Mouse (Mus musculus) urinary bladder, postnatal 4 days (tissue): ENCODE measurements at regions not wholly inside any gene's neighbourhood (a gene's known extent, or its start where the extent isn't known, plus 50 kb on each side); places are given as distances from the start of the nearest gene placed in this dataset.

Experiments
- DNase-seq, 2 experiments: peaks; one replicate each; pipeline ENCODE4 v3.0.0; 2021 to 2022; ENCODE audit warnings: low spot score in 2 of 2

DNA sequence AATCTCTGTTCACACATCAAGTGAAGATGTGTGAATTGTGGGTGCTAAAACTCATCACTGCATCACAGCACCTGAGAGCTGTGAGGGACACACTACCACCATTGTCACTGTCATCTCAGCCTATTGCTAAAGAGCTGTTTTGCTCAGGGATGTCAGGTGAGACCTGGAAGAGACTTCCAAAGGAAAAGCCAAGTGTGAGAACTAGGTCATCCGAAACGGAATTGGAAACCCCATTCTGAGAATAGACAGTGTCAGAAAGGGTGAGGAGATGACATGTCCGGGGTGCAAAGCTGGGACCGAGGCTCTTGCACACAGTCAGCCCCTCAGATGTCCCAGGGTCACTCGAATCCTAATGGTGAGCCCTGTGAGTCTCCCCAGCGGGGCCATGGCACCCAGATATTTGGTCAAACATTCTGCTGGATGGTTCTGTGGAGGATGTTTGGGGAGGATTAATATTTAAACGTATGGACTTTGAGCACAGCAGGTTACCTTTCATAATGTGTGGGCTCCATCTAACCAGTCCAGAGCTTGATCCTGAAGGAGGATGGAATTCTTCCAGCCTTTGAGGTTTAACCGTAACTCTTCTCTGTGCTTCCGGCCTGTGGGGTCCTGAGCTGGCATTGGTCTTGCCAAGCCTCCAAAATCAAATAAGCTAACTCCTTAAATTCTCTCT is 150.3 kb downstream of the Rpl14 start:
- DNase-seq: no peak

DNA sequence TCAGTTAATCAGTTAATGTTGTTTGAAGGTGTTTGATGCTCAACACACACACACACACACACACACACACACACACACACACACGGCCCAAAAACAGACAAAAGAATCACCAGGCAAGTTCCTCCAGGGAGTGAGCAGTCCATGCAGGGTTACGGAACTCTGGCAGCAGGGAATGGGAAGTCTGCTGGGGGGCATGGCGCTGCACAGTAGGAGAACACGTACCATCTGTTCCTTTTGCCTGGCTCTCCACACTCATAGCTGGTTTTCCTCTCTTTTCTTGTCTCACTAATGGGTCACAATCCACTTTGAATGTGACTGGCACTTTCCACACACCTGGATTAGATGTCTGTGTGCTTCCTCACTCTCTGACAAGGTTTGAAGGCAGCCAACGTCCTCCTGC is 151.8 kb downstream of the Rpl14 start:
- no peak for DNase-seq

DNA sequence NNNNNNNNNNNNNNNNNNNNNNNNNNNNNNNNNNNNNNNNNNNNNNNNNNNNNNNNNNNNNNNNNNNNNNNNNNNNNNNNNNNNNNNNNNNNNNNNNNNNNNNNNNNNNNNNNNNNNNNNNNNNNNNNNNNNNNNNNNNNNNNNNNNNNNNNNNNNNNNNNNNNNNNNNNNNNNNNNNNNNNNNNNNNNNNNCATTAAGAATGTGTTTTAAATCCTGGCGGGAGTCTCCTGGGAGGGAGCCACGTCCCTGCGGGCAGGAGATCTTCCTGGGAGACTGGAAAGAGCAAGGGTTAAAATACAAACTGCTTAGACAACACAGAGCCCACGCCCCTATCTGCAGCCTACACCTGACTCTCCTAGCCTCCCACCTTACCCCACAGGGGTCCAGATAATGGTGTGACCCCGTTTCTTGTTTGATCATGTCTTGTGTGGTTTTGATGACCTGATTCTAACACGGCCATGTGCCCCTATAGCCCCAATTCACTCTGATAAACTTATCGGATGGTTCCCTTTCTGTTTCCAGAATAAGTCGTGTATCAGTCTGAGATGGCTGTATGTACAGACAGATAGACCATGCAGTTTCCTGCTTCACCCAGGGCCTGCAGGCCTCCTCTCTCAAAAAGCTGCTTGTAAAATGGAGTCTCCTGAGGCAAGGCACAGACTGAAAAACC is 160.8 kb downstream of the Rpl14 start:
- no peak for DNase-seq

DNA sequence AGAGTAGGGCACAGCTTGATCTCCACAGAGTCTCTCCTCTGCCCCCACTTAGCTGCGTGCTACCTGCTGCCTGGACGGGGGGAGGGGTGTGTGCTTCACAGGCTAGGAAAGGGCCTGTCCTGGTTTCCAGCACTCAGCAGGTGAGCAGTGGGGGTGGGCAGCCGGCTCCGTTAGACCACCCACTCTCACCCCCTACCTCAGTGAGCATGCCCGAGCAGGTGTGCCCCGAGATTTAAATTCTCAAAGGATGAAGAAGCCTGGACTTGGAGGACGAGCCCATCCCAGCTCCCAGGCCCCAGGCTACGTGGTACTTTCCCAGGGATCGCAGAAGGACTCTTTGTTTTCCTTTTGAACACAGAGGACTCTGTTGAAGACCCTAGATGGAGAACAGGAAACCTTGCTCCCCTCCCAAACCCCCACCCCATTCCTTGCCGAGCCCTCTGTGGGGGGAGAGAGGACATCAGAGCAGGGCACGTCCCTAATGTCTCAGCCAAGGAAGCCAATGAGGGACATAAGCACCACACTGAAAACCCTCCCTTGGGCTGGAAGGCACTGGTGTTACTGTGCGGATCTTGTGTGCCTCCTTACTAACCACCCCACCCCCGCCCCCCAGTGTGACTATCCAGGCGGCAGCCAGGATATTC is 161.5 kb downstream of the Rpl14 start:
- no peak for DNase-seq

DNA sequence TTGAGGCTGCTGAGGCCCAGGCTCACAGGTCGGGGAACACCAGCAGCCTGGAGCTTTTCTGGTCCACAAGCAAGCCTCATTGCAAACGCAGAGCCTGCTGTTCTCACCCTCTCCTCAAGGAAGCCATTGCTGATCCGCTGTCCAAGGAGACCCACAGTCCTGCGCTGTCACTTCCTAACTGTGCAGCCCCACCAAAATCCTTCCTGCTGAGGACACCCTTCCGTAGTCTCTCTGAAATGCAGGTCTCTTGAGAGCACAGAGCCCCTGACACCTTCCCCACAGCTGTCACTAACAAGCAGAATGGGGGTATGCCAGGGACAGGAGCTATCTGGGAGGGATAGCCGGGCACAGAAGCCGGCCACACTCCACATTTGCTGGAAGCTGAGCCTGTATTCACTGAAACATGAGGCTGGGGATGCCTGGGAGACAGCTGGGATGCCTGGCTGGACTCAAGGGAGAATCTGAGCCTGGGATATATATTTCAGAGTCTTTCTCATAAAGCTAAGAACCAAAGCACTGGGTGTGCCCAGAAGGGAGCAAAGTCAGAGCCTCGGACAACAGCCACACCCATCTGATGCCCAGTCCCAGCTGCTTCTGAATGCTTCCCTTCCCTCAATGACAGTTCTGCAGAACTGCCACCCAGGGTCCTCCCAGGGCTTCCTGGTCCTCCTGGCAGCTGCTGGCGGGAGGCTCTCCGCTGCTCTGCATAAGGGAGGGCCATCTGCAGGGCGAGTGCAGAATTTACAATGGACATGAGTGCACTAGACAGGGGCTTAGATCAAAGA is 162.6 kb downstream of the Rpl14 start:
- DNase-seq: no peak

DNA sequence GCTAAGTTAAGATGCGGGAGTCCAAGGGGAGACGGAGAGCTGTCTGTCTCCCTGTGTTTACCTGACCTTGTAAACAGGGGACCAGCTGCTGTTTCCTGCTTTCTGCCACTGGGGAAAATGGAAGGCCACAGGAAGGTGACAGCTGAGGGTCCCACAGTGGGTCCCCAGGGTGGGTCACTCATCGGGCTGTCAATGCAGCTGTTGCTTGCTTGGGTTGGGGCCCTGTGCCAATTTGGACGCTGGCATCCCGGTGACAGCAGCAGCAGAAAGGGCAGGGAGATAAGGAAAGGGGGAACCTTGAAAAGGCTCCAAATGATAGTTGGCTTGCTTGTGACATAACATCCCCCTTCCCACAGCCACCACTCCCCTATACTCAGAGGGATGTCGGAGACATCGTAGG is 164.0 kb downstream of the Rpl14 start:
- no peak for DNase-seq

DNA sequence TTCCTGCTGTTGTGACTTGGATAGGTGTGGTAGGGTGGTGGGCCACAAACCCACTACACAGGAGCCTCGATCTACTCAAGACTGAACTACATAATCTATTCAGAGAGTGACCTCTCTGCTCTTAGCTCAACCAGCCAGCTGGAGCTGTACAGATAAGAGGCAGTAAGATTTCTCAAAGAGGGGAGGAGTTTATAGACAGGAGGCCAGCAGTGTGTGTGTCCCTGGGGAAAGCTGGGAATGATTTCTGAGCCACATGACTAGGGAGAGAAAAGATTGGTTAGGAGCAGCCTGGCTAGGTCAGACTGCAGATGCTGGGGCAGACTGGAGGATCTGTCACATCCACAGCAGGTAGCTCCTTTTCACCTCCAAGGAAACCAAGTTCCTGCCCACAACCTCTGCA is 166.7 kb downstream of the Rpl14 start:
- no peak for DNase-seq

DNA sequence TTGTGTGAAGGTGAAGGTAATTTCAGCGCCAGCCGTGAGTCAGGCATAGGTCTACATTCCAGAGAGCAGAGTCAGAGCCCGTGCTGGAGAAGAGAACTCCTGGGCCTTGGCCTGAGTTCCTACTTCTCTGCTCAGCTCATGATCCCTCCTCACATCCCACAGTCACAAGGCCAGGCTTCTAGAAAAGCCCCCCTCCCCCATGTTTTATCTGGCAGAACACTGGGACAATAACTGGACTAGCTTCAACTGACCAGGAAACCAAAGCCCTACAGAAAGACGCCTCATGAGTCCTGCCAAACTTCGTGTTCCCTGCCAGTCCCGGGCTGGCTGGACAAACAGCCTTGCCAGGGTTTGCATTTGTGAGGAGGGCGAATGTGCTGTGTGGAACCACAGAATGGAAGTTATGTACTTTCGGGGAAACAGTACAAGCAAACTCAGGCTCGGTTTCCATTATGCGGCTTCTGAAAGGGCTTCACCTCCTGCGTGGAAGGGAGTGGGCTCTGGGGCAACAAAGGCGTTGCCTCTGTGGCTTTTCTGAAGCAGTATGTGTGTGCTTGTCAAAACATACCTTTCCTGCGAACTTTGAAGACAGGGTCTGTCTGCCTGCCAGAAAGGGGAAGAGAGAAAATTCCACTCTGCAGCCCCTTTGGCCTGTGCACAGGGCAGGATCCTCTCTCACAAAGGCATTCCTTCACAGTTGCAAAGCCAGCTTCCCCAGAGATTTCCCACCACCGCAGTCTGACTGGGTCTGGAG is 168.1 kb downstream of the Rpl14 start:
- DNase-seq: peak in 1 of 2 experiments; percentile 53

DNA sequence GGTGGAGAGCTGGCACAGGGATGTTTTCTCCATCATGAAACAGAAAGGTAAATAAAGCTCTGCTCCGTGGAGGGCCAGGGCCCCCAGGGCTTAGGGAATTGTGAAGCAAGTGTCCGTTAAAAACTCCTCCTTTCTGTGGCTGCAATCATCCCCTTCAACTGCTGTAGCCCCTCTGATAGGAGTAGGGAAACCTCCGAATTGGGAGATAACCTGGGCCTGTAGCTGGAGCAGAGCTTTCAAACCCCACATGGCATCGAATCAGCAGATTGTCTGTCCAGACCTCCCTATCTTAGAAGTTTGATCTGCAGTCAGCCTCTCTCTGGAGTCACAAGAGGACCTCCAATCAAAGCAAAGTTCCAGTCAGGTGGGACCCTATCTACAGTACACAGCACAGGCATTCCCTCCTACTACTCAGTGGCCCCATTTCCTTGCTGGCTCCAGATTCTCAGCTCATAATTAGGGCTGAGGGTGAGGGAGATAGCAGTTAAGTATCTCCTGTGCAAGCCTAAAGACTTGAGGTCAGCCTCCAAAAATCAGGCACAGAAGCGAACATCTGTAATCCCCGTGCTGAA is 168.8 kb downstream of the Rpl14 start:
- DNase-seq: no peak

DNA sequence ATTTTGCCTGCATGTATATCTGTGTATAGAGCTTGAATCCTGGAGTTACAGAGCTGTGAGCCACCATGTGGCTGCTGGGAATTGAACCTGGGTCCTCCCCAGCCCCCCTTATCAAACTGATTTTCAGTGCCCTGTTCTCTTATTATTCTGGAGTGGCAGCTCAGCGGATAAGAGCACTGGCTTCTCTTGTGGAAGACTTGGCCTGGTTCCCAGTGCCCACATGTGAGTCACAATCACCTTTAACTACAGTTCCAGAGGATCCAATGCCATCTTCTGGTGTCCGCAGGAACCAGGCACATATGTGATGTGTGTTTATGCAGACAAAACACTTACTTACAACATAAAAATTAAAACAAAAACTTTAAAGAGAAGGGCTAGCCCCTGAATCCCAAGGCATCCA is 170.3 kb downstream of the Rpl14 start:
- DNase-seq: no peak

DNA sequence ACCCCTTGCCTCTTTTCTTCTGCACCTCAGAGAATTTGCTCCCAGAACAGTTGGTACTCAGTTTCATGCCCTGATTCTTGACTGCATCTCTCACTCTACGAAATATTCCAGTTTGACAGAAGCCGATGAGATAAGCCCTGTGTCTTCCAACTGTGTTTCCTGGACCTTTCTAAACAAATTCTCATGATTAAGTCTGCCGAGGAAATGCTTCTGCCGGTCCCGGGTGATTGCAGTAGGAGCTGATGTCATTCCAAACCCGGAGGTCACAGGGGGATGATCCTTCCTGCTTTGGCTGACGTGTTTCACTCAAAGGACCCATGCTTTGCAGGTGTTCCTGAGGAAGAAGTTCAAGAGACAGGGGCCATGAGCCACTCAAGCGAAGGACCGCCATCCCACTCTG is 172.2 kb downstream of the Rpl14 start:
- DNase-seq: no peak

DNA sequence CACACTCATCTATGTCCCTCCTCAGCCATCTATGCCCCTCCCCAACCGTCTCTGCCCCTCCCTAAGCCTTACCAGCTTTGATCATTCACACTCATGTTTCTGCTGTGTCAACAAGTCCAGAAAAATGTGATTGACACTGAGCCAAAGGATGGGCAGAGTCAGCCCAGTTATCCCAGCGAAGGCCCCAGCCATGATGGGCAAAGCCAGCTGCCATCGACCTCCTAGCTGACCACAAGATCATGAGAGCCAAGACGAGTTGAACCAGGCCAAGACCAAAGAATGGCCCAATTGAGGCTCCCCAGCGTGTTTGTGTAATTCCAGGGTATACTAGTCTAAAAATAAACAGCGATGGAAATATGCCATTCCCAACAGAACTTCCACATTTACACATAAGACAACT is 174.4 kb downstream of the Rpl14 start:
- no peak for DNase-seq

DNA sequence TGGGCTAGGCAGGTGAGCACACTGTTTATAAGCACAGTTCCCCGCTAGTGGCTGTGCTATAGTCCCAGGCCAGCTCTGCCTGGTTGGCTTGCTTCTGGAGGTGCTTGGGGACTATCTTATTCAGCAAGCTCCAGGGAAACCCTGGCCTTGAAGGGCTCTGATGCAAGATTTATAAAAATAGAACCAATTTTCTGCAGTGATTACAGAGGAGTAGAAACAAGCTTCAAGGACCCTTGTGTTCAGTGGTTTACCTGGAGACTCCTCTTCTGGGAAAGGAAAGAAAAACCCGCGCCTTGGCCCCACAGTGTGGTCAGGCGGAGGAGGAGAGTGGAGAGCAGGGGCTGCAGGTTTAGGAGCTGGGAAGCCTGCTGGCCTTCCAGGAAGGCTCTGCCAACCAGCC is 178.2 kb upstream of the Ctnnb1 start:
- no peak for DNase-seq

DNA sequence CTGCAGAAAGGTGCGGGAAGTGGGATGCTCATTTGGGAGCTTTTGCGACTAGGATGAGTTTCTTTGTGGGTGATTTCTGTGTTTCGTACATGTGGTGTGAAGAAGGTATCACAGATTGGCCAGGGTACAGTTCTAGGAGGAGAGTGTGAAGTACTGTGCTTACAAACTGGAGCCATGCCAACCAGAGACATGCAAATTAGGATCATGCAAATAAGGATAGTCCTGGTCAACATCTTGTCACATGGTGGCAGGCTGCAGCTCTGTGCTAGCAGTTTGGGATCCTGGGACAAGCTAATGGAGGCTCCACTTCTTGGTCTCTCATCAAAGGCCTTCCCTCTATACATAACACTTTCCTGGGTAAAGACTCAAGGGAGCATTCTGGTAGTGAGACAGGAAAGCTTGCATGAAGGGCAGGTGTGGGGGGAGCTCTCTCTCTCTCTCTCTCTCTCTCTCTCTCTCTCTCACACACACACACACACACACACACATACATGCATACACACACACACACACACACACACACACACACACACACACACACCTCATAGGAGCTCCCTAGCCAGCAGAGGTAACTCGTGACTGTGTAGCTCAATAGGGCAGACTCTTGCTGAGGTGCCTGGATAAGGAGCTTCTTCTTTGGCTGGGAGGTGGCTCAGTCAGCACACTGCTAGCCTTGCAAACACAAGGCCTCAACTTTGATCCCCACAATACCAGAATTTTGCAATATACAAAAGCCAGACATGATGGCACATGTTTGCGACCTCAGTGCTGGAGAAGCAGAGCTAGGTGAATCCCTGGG is 177.1 kb upstream of the Ctnnb1 start:
- DNase-seq: no peak

DNA sequence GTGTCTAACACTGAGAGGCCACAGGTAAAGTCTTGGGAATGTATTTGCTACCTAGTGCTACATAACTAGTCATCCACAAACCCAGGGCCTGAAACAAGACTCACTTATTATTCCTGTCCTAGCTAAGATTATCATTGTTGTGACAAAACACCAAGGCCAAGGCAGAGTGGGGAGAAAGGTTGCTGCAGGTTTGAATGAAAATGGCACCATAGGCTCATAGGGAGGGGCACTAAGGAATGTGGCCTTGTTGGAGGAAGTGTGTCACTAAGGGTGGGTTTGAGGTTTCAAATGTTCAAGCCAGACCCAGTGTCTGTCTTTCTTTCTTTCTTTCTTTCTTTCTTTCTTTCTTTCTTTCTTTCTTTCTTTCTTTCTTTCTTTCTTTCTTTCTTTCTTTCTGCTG is 174.9 kb upstream of the Ctnnb1 start:
- DNase-seq: no peak

DNA sequence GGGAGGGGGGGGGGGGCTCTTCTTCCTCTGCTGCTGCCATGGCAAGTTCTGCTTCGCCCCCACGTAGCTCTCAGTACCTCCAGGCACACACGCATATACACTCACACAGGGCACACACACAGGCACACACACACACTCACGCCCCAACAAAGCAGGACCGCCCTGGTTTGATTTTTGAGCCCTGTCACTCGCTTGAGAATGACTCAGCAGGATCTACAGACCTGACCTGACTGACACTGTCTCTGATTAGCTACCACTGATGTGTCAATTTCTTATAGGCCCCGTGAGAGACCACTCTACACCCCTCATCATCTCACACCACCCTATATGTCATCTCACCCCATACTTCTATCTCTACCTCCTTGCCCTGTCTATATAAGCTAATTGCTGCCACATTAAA is 173.5 kb upstream of the Ctnnb1 start:
- no peak for DNase-seq

DNA sequence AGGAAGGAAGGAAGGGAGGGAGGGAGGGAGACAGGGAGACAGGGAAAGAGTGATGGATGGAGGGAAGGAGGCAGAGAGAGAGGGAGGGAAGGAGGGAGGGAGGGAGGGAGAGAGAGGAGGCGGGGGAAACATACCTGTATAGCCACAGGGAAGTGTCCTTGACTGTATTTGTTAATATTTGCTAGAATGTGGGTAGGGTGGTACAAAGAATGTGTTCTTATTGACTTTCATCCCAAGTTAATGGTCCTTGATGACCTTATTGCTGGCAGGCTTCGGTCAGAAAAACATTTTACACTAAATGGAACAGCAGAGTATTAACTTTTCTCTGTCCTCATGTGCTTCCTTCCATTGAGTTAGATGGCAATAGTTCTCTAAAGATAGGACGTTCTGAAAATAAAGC is 171.0 kb upstream of the Ctnnb1 start:
- DNase-seq: no peak

DNA sequence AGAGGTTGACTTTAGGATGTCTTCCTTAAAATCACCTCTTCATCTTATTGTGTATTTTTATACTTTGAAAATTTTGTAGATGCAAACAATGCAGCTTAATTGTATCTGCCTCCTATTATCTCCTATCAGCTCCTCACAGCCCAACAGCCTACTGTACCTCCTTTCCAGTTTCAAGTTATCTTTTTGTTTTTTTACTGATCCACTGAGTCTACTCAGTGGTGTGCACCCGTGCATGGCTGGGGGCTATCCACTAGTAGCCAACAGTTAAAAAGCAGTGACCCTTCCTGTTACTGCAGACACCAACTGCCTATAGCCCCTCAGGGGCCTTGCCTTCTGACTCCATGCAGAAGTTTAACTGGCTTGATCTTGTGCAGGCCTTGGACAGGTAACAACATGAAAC is 170.4 kb upstream of the Ctnnb1 start:
- no peak for DNase-seq

DNA sequence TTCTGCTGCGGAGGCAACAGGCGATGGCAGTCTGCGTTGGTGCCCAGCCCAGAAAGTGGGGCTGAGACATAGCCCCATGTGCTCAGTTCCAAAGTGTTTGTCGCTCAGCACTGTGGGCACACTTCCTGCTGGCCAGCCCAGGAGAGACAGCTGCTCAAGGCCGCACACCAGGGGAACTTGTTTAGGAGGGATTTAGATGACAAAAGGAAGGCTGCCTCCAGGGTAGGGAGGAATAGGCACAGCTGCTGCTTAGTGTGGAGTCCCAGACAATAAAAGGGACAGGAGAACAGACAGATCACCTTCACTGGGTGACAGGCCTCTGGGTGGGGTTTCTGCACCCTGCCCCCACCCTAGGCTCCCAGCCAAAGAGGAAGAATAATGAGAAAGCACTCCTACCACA is 169.2 kb upstream of the Ctnnb1 start:
- DNase-seq: no peak

DNA sequence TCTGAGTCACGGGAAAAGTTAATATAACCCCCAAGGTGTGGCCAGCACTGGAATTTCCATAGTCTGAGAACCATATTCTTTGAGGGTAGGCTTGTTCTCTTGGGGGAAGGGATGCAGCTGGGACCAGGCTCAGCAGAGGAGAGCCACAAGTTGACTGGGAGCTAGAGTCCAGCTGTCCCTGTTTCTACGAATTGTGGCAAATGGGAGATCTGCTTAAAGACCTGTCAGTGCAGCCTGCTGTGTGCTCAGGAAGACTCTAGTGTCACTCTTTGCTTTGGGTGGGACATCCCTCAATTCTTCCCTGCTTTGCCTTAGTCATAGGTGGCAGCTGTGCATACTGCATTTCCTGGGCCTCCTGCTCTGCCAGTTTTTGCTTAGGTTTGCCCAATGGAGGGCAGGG is 165.2 kb upstream of the Ctnnb1 start:
- DNase-seq: no peak

DNA sequence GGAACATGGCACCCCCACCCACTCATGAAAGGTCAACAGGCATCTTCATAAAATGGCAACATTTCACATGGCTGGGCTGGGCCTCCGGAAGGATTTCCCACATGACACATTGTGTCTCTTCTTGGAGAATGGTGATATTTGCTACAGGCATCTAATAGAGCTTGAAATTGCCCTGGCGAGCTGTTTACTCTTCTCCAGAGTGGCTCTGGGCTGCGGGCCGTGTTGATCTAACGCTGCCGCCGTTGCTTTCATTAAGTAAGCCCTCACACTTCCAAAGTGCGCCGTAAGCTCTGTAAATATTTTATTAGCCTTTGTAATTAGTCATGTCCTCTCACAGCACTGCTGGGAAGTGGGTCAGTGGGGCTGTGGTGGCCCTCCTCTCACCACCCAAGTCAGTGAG is 164.4 kb upstream of the Ctnnb1 start:
- no peak for DNase-seq
